Mouse (Mus musculus): ENCODE data around the gene Ttc30a2. TPM values are rescaled to one million over a fixed set of nuclear protein-coding genes. Genes with fewer than 3 reads are reported as not detected.

Ttc30a2 gene
- polyA plus RNA-seq, 1 experiment from 2014 or later, result 1.9 TPM

DNA sequence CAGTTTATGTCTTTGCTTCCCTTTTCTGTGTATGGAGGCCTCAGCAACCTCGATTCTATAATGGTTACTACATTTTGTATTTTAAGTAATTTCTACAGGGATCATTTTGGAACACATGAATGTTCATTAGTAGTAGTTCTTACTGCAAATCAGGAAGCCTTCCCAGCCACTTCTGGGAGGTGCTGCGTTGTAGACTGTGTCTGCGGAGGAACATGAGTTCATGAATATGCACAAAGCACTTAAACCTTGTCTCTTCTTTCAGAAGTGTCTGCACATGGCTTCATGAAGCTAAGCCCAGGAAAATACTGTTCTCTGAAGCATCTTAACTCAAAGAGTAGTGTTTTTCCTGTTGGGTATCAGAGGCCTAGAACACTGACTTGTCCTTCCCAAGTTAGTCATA is 50.0 kb downstream of the Ttc30a2 start:
- Histone ChIP-seq H3K27me3 (ENCODE audit: control insufficient read depth, insufficient read depth, low read length) (no peaks in the 10 kb centered on the region), H3K9ac (ENCODE audit: low read length) (no peak overlapping the region), H3K27ac (replicated peaks in 1 of 2; ENCODE audit: control insufficient read depth in 1 of 2, insufficient read depth in 1 of 2, low read depth in 2 of 2, low read length in 2 of 2) (no peak overlapping the region), H3K4me1 (ENCODE audit: control insufficient read depth in 2 of 2, insufficient read depth in 2 of 2, low read length in 2 of 2) (peaks cover 0 to under 1% of the 10 kb centered on the region in 2 experiments; a peak in 1 of 4 replicates), H3K36me3 (ENCODE audit: control insufficient read depth, insufficient read depth, low read length) (peaks cover 37% of the 10 kb centered on the region), H3K4me3 (ENCODE audit: control insufficient read depth in 1 of 2, insufficient read depth in 1 of 2, low read depth in 1 of 2, low read length in 2 of 2) (no peak overlapping the region), H3K4me2 (ENCODE audit: low read length) (no peak overlapping the region), H3K9me3 (ENCODE audit: control insufficient read depth, low read length) (no peaks in the 10 kb centered on the region)
- 91% methylated on average over 3 of the region's 3 CpGs for WGBS
- no peak for ATAC-seq (ENCODE audit: insufficient number of reproducible peaks, insufficient read depth, low FRiP score, low read depth)

DNA sequence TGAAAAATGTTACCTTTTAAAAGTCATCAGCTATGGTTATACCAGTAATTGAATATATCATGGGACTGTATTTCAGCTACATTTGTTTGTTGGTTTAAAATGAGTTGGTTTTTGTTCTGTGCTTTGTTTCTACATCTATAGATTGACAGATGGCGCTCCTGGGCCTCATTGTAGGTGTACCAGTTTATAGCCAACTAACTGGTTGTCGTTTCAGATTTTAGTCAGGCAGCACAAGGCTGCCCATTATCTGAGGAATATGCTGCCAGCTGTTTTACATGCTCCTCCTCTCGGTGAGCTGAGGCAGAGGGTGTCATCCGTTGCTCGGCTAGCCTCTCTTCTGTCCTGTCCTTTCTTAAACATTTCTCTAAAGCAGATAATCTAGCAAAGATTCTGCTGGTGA is 51.9 kb downstream of the Ttc30a2 start:
- ATAC-seq (ENCODE audit: insufficient number of reproducible peaks, insufficient read depth, low FRiP score, low read depth), result no peak
- H3K27ac ChIP-seq (replicated peaks in 1 of 2; ENCODE audit: control insufficient read depth in 1 of 2, insufficient read depth in 1 of 2, low read depth in 2 of 2, low read length in 2 of 2), result no peak overlapping the region

More for the DNA sequence above, 51.9 kb downstream of the Ttc30a2 start:
- no peak overlapping the region for H3K9ac ChIP-seq (ENCODE audit: low read length)
- H3K27me3 ChIP-seq (ENCODE audit: control insufficient read depth, insufficient read depth, low read length), result no peaks in the 10 kb centered on the region
- no peaks in the 10 kb centered on the region for H3K9me3 ChIP-seq (ENCODE audit: control insufficient read depth, low read length)
- H3K36me3 ChIP-seq (ENCODE audit: control insufficient read depth, insufficient read depth, low read length), result peaks cover 41% of the 10 kb centered on the region
- H3K4me1 ChIP-seq (ENCODE audit: control insufficient read depth in 2 of 2, insufficient read depth in 2 of 2, low read length in 2 of 2), result no peaks in the 10 kb centered on the region
- 80% methylated on average over 5 of the region's 5 CpGs for WGBS
- no peak overlapping the region for H3K4me3 ChIP-seq (ENCODE audit: control insufficient read depth in 1 of 2, insufficient read depth in 1 of 2, low read depth in 1 of 2, low read length in 2 of 2)
- H3K4me2 ChIP-seq (ENCODE audit: low read length), result no peak overlapping the region

Other genes with a start within 250 kb of the Ttc30a2 start
- gene Agps, start 146.0 kb downstream of the Ttc30a2 start, polyA plus RNA-seq (2014; fragmentation: Nextera tagmentation; extraction: Ambion mirVana), result 30.0 and 32.0 TPM in 2 replicates
- 11.7 and 12.8 TPM in 2 replicates for gene Ttc30b, start 39.6 kb downstream of the Ttc30a2 start, polyA plus RNA-seq (2014; fragmentation: Nextera tagmentation; extraction: Ambion mirVana)
- gene Ttc30a1, start 3.8 kb upstream of the Ttc30a2 start, polyA plus RNA-seq (2014; fragmentation: Nextera tagmentation; extraction: Ambion mirVana), result 5.8 and 6.5 TPM in 2 replicates